Mouse (Mus musculus) C2C12 (cell line): ENCODE results near the gene Brwd3.

Experiments used
- CEBPB ChIP-seq: IDR thresholded peaks from one replicate; pipeline ENCODE4 v1.6.1; 2011; ENCODE audit warnings: low read depth, mild to moderate bottlenecking, control low read depth, moderate library complexity
- CTCF ChIP-seq: IDR thresholded peaks from one replicate; pipeline ENCODE4 v1.5.1; 2011; ENCODE audit not compliant: control insufficient read depth, insufficient read depth, insufficient read length
- MAX ChIP-seq: IDR thresholded peaks from one replicate; pipeline ENCODE4 v1.6.1; 2011; ENCODE audit warnings: mild to moderate bottlenecking, control low read depth
- MYOG ChIP-seq: IDR thresholded peaks from one replicate; pipeline ENCODE4 v1.6.1; 2011; ENCODE audit not compliant: control insufficient read depth, insufficient read length; ENCODE audit errors: extremely low read depth
- USF1 ChIP-seq: IDR thresholded peaks from one replicate; pipeline ENCODE4 v1.6.1; 2011; ENCODE audit warnings: low read depth, mild to moderate bottlenecking, control low read depth, moderate library complexity

DNA sequence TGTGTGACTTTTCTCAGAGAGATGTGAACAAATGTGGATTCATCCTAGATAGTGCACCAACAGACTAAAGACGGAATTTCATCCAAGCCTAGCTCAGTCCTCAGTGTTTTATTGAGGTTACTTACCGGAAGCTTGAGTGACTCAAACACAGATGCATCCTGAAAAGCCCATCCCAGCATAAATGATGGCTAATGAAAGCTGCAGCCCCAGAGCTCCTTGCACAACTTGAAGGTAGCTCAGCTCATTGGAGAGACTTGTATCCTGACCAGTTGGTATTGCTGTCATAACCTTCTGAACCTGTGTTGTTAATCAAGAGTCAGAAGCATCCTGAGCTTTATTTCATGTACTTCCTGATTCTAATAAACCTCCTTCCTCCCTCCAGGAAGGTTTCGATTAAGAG is 105.8 kb downstream of the Brwd3 start:
- TF ChIP-seq CTCF (no peak), MAX (no peak), MYOG (no peak), CEBPB (no peak), USF1 (no peak)
